Mouse (Mus musculus) E14TG2a.4 (cell line): ENCODE measurements at regions not wholly inside any gene's neighbourhood (a gene's known extent, or its start where the extent isn't known, plus 50 kb on each side); places are given as distances from the start of the nearest gene placed in this dataset.

Source experiments
- CTCF ChIP-seq: conservative IDR thresholded peaks from 2 replicates; pipeline ENCODE4 v1.5.1; 2014; ENCODE audit warnings: low read length
- NANOG ChIP-seq: IDR thresholded peaks from 2 replicates; pipeline ENCODE4 v1.6.1; 2014; ENCODE audit warnings: borderline replicate concordance, low read length, mixed read lengths
- POU5F1 ChIP-seq: IDR thresholded peaks from 2 replicates; pipeline ENCODE4 v1.6.1; 2014; ENCODE audit warnings: low read length, borderline replicate concordance

DNA sequence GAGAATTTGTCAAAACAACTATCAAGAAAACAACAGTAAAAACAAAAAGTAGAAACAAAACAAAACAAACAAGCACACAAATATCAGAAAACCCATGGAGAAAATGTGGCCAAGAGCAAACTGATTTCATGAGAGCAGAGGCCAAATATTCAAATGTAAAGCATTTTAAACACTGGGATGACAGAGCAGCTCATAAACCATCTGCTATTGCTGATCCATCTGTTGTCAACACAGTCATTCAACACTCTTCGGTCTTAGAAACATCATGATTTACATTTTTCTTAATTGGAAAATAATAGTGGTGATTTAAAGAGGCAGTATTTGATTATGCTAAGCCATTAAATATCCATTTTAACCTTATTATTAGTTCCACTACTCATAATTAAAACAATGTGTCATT is 1315.6 kb downstream of the Grik2 start:
- TF ChIP-seq CTCF, result no peak
- no peak for TF ChIP-seq NANOG
- TF ChIP-seq POU5F1, result no peak
